Mouse (Mus musculus) heart, embryonic 11.5 days (tissue): ENCODE results near the gene Tnk1. TPM values are rescaled to one million over a fixed set of nuclear protein-coding genes. Genes with fewer than 3 reads are reported as not detected.
A peak's percentile ranks its signal among the peaks of the same experiment; 100 is the strongest.
"Not testable (repeated sequence)": the region's sequence is repeated elsewhere in the genome, so short reads cannot be mapped to it uniquely, and the experiment has no call there.

Source experiments
- ATAC-seq: fragments of 200-750 bp; cut with Nextera tagmentation; replicated peaks from 2 replicates; pipeline ENCODE4 v1.8.0; 2017; ENCODE audit warnings: moderate library complexity; ENCODE audit not compliant: insufficient number of reproducible peaks, low FRiP score, low TSS enrichment
- H3K27ac ChIP-seq: fragments of 300-500 bp; sonication (generic); 2 replicates; pipeline ENCODE4 v1.5.1; 2014; ENCODE audit warnings: mild to moderate bottlenecking, low read depth, low read length
- H3K27me3 ChIP-seq: fragments of 300-500 bp; sonication (generic); 2 replicates; pipeline ENCODE4 v1.6.1; 2014; ENCODE audit warnings: mild to moderate bottlenecking, low read length, mixed read lengths; ENCODE audit not compliant: control insufficient read depth, insufficient read depth
- H3K36me3 ChIP-seq: fragments of 300-500 bp; sonication (generic); 2 replicates; pipeline ENCODE4 v1.6.1; 2014; ENCODE audit warnings: mild to moderate bottlenecking, low read length, moderate library complexity, mixed read lengths; ENCODE audit not compliant: control insufficient read depth, insufficient read depth
- H3K4me1 ChIP-seq: fragments of 300-500 bp; sonication (generic); 2 replicates; pipeline ENCODE4 v1.6.1; 2014; ENCODE audit warnings: low read length; ENCODE audit not compliant: control insufficient read depth, insufficient read depth
- H3K4me2 ChIP-seq: fragments of 300-500 bp; sonication (generic); 2 replicates; pipeline ENCODE4 v1.6.1; 2014; ENCODE audit warnings: mild to moderate bottlenecking, moderate library complexity
- H3K4me3 ChIP-seq: fragments of 300-500 bp; sonication (generic); 2 replicates; pipeline ENCODE4 v1.5.1; 2014; ENCODE audit warnings: low read depth, low read length
- H3K9ac ChIP-seq: fragments of 300-500 bp; sonication (generic); 2 replicates; pipeline ENCODE4 v1.6.1; 2014; ENCODE audit warnings: mild to moderate bottlenecking, low read depth, low read length, moderate library complexity
- H3K9me3 ChIP-seq: fragments of 300-500 bp; sonication (generic); replicated peaks from 2 replicates; pipeline ENCODE4 v1.6.1; 2016; ENCODE audit warnings: low read length; ENCODE audit not compliant: control insufficient read depth
- WGBS: fragments of 180-500 bp; shearing (Covaris S2); extraction: QIAGEN DNeasy Blood & Tissue Kit; methylation state at CpG from one replicate; pipeline ENCODE4 v1.1.7; 2014; ENCODE audit not compliant: insufficient replicate concordance; 5-methylcytosine and 5-hydroxymethylcytosine counted together
- polyA plus RNA-seq: library from polyadenylated mRNA; unstranded; fragments of >200 nt; fragmentation: Nextera tagmentation; extraction: Ambion mirVana; gene quantifications from 2 replicates; pipeline ENCODE4 v1.2.1, GENCODE M21; 2014

The Tnk1 gene
- polyA plus RNA-seq, 1 experiment from 2014 or later, result 0.23 TPM

- no peak overlapping the region for H3K4me3 ChIP-seq
- ATAC-seq, result no peak
- H3K27ac ChIP-seq, result no peak overlapping the region
- H3K27me3 ChIP-seq, result no peaks in the 10 kb centered on the region
- no peaks in the 10 kb centered on the region for H3K9me3 ChIP-seq
- H3K4me1 ChIP-seq, result no peaks in the 10 kb centered on the region; the same call in 1 of the 2 replicates
- H3K4me2 ChIP-seq, result no peak overlapping the region
- no peaks in the 10 kb centered on the region for H3K36me3 ChIP-seq
- 81% methylated on average over 7 of the region's 7 CpGs for WGBS
- no peak overlapping the region for H3K9ac ChIP-seq
Measured at GRCm38 (mm10) chr11:69871822-69872221, 13.3 kb upstream of the Tnk1 start.

GRCm38 (mm10) chr11:69870289-69871069 lies 11.9 kb upstream of the Tnk1 start:
- Histone ChIP-seq H3K4me3 (no peak overlapping the region), H3K27me3 (0 out of 2 replicates have a peak, but pooled peaks cover 2% of the 10 kb centered on the region), H3K4me2 (no peak overlapping the region), H3K36me3 (no peaks in the 10 kb centered on the region), H3K27ac (no peak overlapping the region), H3K9ac (no peak overlapping the region), H3K9me3 (no peaks in the 10 kb centered on the region), H3K4me1 (no peaks in the 10 kb centered on the region)
- 89% methylated on average over 2 of the region's 2 CpGs for WGBS
- no peak for ATAC-seq

GRCm38 (mm10) chr11:69867335-69867734 lies 8.8 kb upstream of the Tnk1 start:
- ATAC-seq, result no peak
- WGBS, result 41% methylated on average over 9 of the region's 9 CpGs

GRCm38 (mm10) chr11:69865561-69865960 lies 7.0 kb upstream of the Tnk1 start:
- H3K27me3 ChIP-seq, result 0 out of 2 replicates have a peak, but pooled peaks cover 2% of the 10 kb centered on the region
- no peak overlapping the region for H3K27ac ChIP-seq
- H3K9me3 ChIP-seq, result no peaks in the 10 kb centered on the region
- WGBS, result 87% methylated on average over 9 of the region's 9 CpGs
- H3K4me2 ChIP-seq, result no peak overlapping the region
- no peak for ATAC-seq
- no peak overlapping the region for H3K4me3 ChIP-seq
- no peaks in the 10 kb centered on the region for H3K36me3 ChIP-seq
- H3K4me1 ChIP-seq, result peaks cover 4% of the 10 kb centered on the region; the same call in 1 of the 2 replicates
- H3K9ac ChIP-seq, result no peak overlapping the region

More at GRCm38 (mm10) chr11:69867335-69867734, 8.8 kb upstream of the Tnk1 start:
- no peak overlapping the region for H3K4me3 ChIP-seq
- H3K36me3 ChIP-seq, result no peaks in the 10 kb centered on the region
- H3K27me3 ChIP-seq, result 0 out of 2 replicates have a peak, but pooled peaks cover 2% of the 10 kb centered on the region
- H3K27ac ChIP-seq, result no peak overlapping the region
- H3K4me1 ChIP-seq, result peaks cover 4% of the 10 kb centered on the region; the same call in 1 of the 2 replicates
- no peak overlapping the region for H3K4me2 ChIP-seq
- no peak overlapping the region for H3K9ac ChIP-seq
- no peaks in the 10 kb centered on the region for H3K9me3 ChIP-seq

- H3K4me3 ChIP-seq, result no peak overlapping the region
- no peak for ATAC-seq
- no peak overlapping the region for H3K27ac ChIP-seq
- no peak overlapping the region for H3K9ac ChIP-seq
- H3K4me2 ChIP-seq, result no peak overlapping the region
- no peaks in the 10 kb centered on the region for H3K9me3 ChIP-seq
- peaks cover 4% of the 10 kb centered on the region; the same call in 1 of the 2 replicates for H3K4me1 ChIP-seq
- no peaks in the 10 kb centered on the region for H3K36me3 ChIP-seq
- 52% methylated on average over 8 of the region's 8 CpGs for WGBS
- H3K27me3 ChIP-seq, result peaks cover 8% of the 10 kb centered on the region; the same call in 1 of the 2 replicates
Measured at GRCm38 (mm10) chr11:69864138-69864860, 5.8 kb upstream of the Tnk1 start.

GRCm38 (mm10) chr11:69863729-69864128 lies 5.2 kb upstream of the Tnk1 start:
- H3K4me2 ChIP-seq, H3K27ac ChIP-seq, H3K4me1 ChIP-seq, ATAC-seq, H3K36me3 ChIP-seq, H3K9ac ChIP-seq, H3K9me3 ChIP-seq, H3K4me3 ChIP-seq: not testable (repeated sequence)
- 52% methylated on average over 3 of the region's 3 CpGs for WGBS
- peaks cover 13% of the 10 kb centered on the region; the same call in 1 of the 2 replicates for H3K27me3 ChIP-seq

- Histone ChIP-seq H3K36me3 (peaks cover 7% of the 10 kb centered on the region; the same call in 1 of the 2 replicates), H3K9ac (no peak overlapping the region), H3K27ac (peak overlapping the region; percentile 87), H3K4me1 (peaks cover 13% of the 10 kb centered on the region; the same call in 1 of the 2 replicates), H3K4me2 (peak overlapping the region; percentile 44), H3K4me3 (no peak overlapping the region), H3K27me3 (peaks cover 36% of the 10 kb centered on the region), H3K9me3 (no peaks in the 10 kb centered on the region)
- peak; percentile 58 for ATAC-seq
- 16% methylated on average over 16 of the region's 16 CpGs for whole genome bisulfite sequencing
Measured at GRCm38 (mm10) chr11:69855347-69855746, 3.2 kb downstream of the Tnk1 start.

- no peak overlapping the region for H3K4me3 ChIP-seq
- peaks cover 13% of the 10 kb centered on the region; the same call in 1 of the 2 replicates for H3K36me3 ChIP-seq
- 73% methylated on average over 10 of the region's 10 CpGs for WGBS
- H3K4me1 ChIP-seq, result peaks cover 13% of the 10 kb centered on the region; the same call in 1 of the 2 replicates
- H3K9ac ChIP-seq, result peak overlapping the region; percentile 8; the same call in 1 of the 2 replicates
- peak overlapping the region; percentile 87 for H3K27ac ChIP-seq
- peaks cover 32% of the 10 kb centered on the region for H3K27me3 ChIP-seq
- H3K9me3 ChIP-seq, result no peaks in the 10 kb centered on the region
- peak overlapping the region; percentile 44 for H3K4me2 ChIP-seq
- no peak for ATAC-seq
Measured at GRCm38 (mm10) chr11:69854680-69855079, 3.9 kb downstream of the Tnk1 start.
